Mouse (Mus musculus): ENCODE measurements around the gene Fut1. TPM values are rescaled to one million over a fixed set of nuclear protein-coding genes. Genes with fewer than 3 reads are reported as not detected.

Gene Fut1
- polyA plus RNA-seq, 1 experiment from 2014 or later = 0.61 TPM

GRCm38 (mm10) chr7:45589173-45589572, 27.9 kb upstream of the Fut1 start:
- Histone ChIP-seq H3K9ac (no peak overlapping the region), H3K27ac (0 out of 2 replicates have a peak overlapping the region, but pooled peaks have one; percentile 33), H3K4me2 (replicated peaks) (peak overlapping the region; percentile 46), H3K36me3 (peaks cover 22% of the 10 kb centered on the region), H3K27me3 (no peaks in the 10 kb centered on the region), H3K4me3 (peak overlapping the region; percentile 27), H3K9me3 (no peaks in the 10 kb centered on the region), H3K4me1 (no peaks in the 10 kb centered on the region)
- 3% methylated on average over 19 of the region's 19 CpGs for WGBS
- peak; percentile 98 for ATAC-seq (ENCODE audit: insufficient number of reproducible peaks, insufficient read depth, low FRiP score, low TSS enrichment)

GRCm38 (mm10) chr7:45589898-45590297, 27.2 kb upstream of the Fut1 start:
- Histone ChIP-seq H3K9me3 (no peaks in the 10 kb centered on the region), H3K9ac (no peak overlapping the region), H3K27ac (no peak overlapping the region), H3K4me2 (replicated peaks) (no peak overlapping the region; the same call in 1 of the 2 replicates), H3K27me3 (no peaks in the 10 kb centered on the region), H3K4me1 (no peaks in the 10 kb centered on the region), H3K4me3 (no peak overlapping the region), H3K36me3 (peaks cover 17% of the 10 kb centered on the region)
- ATAC-seq (ENCODE audit: insufficient number of reproducible peaks, insufficient read depth, low FRiP score, low TSS enrichment) = no peak
- 94% methylated on average over 5 of the region's 5 CpGs for WGBS

- 61% methylated on average over 3 of the region's 3 CpGs for WGBS
- H3K27me3 ChIP-seq = no peaks in the 10 kb centered on the region
Measured at GRCm38 (mm10) chr7:45590874-45591273, 26.2 kb upstream of the Fut1 start.

GRCm38 (mm10) chr7:45591880-45592279, 25.2 kb upstream of the Fut1 start:
- Histone ChIP-seq H3K27ac (no peak overlapping the region), H3K4me1 (no peaks in the 10 kb centered on the region)
- WGBS = 89% methylated on average over 7 of the region's 7 CpGs

More at GRCm38 (mm10) chr7:45590874-45591273, 26.2 kb upstream of the Fut1 start:
- H3K4me2 ChIP-seq (replicated peaks) = no peak overlapping the region
- H3K4me1 ChIP-seq = no peaks in the 10 kb centered on the region
- no peaks in the 10 kb centered on the region for H3K9me3 ChIP-seq
- peaks cover 7% of the 10 kb centered on the region for H3K36me3 ChIP-seq
- no peak overlapping the region for H3K4me3 ChIP-seq
- no peak for ATAC-seq (ENCODE audit: insufficient number of reproducible peaks, insufficient read depth, low FRiP score, low TSS enrichment)
- H3K9ac ChIP-seq = no peak overlapping the region
- H3K27ac ChIP-seq = no peak overlapping the region

GRCm38 (mm10) chr7:45593118-45593815, 23.8 kb upstream of the Fut1 start:
- ATAC-seq (ENCODE audit: insufficient number of reproducible peaks, insufficient read depth, low FRiP score, low TSS enrichment) = no peak
- Histone ChIP-seq H3K27me3 (no peaks in the 10 kb centered on the region), H3K4me1 (no peaks in the 10 kb centered on the region), H3K4me3 (no peak overlapping the region), H3K4me2 (replicated peaks) (no peak overlapping the region), H3K9ac (no peak overlapping the region), H3K9me3 (no peaks in the 10 kb centered on the region), H3K27ac (no peak overlapping the region), H3K36me3 (no peaks in the 10 kb centered on the region)
- WGBS = 17% methylated on average over 10 of the region's 10 CpGs

More at GRCm38 (mm10) chr7:45591880-45592279, 25.2 kb upstream of the Fut1 start:
- 0 out of 2 replicates have a peak, but pooled peaks cover 3% of the 10 kb centered on the region for H3K36me3 ChIP-seq
- no peaks in the 10 kb centered on the region for H3K27me3 ChIP-seq
- H3K4me3 ChIP-seq = no peak overlapping the region
- no peaks in the 10 kb centered on the region for H3K9me3 ChIP-seq
- ATAC-seq (ENCODE audit: insufficient number of reproducible peaks, insufficient read depth, low FRiP score, low TSS enrichment) = no peak
- no peak overlapping the region for H3K4me2 ChIP-seq (replicated peaks)
- H3K9ac ChIP-seq = no peak overlapping the region

GRCm38 (mm10) chr7:45595176-45595575, 21.9 kb upstream of the Fut1 start:
- H3K36me3 ChIP-seq = no peaks in the 10 kb centered on the region
- WGBS = 72% methylated on average over 4 of the region's 4 CpGs
- H3K27me3 ChIP-seq = no peaks in the 10 kb centered on the region
- no peaks in the 10 kb centered on the region for H3K9me3 ChIP-seq
- H3K4me3 ChIP-seq = no peak overlapping the region
- H3K4me1 ChIP-seq = no peaks in the 10 kb centered on the region
- no peak overlapping the region for H3K27ac ChIP-seq
- no peak overlapping the region for H3K9ac ChIP-seq
- H3K4me2 ChIP-seq (replicated peaks) = no peak overlapping the region
- no peak for ATAC-seq (ENCODE audit: insufficient number of reproducible peaks, insufficient read depth, low FRiP score, low TSS enrichment)

GRCm38 (mm10) chr7:45596107-45596506, 21.0 kb upstream of the Fut1 start:
- WGBS = 82% methylated on average over 1 of the region's 1 CpGs

GRCm38 (mm10) chr7:45597013-45597412, 20.1 kb upstream of the Fut1 start:
- H3K9me3 ChIP-seq = no peaks in the 10 kb centered on the region
- no peaks in the 10 kb centered on the region for H3K4me1 ChIP-seq
- no peaks in the 10 kb centered on the region for H3K36me3 ChIP-seq
- H3K9ac ChIP-seq = no peak overlapping the region
- WGBS = 82% methylated on average over 5 of the region's 5 CpGs
- no peak overlapping the region for H3K4me2 ChIP-seq (replicated peaks)
- H3K4me3 ChIP-seq = no peak overlapping the region
- no peaks in the 10 kb centered on the region for H3K27me3 ChIP-seq
- H3K27ac ChIP-seq = no peak overlapping the region
- ATAC-seq (ENCODE audit: insufficient number of reproducible peaks, insufficient read depth, low FRiP score, low TSS enrichment) = no peak

More at GRCm38 (mm10) chr7:45596107-45596506, 21.0 kb upstream of the Fut1 start:
- no peaks in the 10 kb centered on the region for H3K4me1 ChIP-seq
- no peak overlapping the region for H3K4me3 ChIP-seq
- H3K36me3 ChIP-seq = no peaks in the 10 kb centered on the region
- H3K9me3 ChIP-seq = no peaks in the 10 kb centered on the region
- H3K4me2 ChIP-seq (replicated peaks) = no peak overlapping the region
- no peak overlapping the region for H3K27ac ChIP-seq
- no peak for ATAC-seq (ENCODE audit: insufficient number of reproducible peaks, insufficient read depth, low FRiP score, low TSS enrichment)
- H3K9ac ChIP-seq = no peak overlapping the region
- H3K27me3 ChIP-seq = no peaks in the 10 kb centered on the region

GRCm38 (mm10) chr7:45597527-45597926, 19.6 kb upstream of the Fut1 start:
- Histone ChIP-seq H3K4me1 (no peaks in the 10 kb centered on the region), H3K4me3 (no peak overlapping the region), H3K27me3 (no peaks in the 10 kb centered on the region), H3K36me3 (no peaks in the 10 kb centered on the region), H3K9ac (no peak overlapping the region), H3K27ac (no peak overlapping the region), H3K4me2 (replicated peaks) (no peak overlapping the region), H3K9me3 (no peaks in the 10 kb centered on the region)
- no peak for ATAC-seq (ENCODE audit: insufficient number of reproducible peaks, insufficient read depth, low FRiP score, low TSS enrichment)
- 93% methylated on average over 6 of the region's 6 CpGs for WGBS

- 45% methylated on average over 18 of the region's 18 CpGs for WGBS
- Histone ChIP-seq H3K27ac (no peak overlapping the region), H3K9me3 (no peaks in the 10 kb centered on the region), H3K4me3 (no peak overlapping the region), H3K4me1 (no peaks in the 10 kb centered on the region), H3K4me2 (replicated peaks) (no peak overlapping the region), H3K36me3 (no peaks in the 10 kb centered on the region), H3K27me3 (no peaks in the 10 kb centered on the region), H3K9ac (no peak overlapping the region)
- ATAC-seq (ENCODE audit: insufficient number of reproducible peaks, insufficient read depth, low FRiP score, low TSS enrichment) = no peak
Measured at GRCm38 (mm10) chr7:45598960-45599879, 17.9 kb upstream of the Fut1 start.

GRCm38 (mm10) chr7:45605704-45606289, 11.3 kb upstream of the Fut1 start:
- Histone ChIP-seq H3K9ac (no peak overlapping the region), H3K27me3 (no peaks in the 10 kb centered on the region), H3K4me3 (no peak overlapping the region), H3K4me1 (no peaks in the 10 kb centered on the region), H3K36me3 (no peaks in the 10 kb centered on the region), H3K27ac (no peak overlapping the region), H3K4me2 (replicated peaks) (no peak overlapping the region), H3K9me3 (no peaks in the 10 kb centered on the region)
- WGBS = 74% methylated on average over 9 of the region's 9 CpGs
- ATAC-seq (ENCODE audit: insufficient number of reproducible peaks, insufficient read depth, low FRiP score, low TSS enrichment) = no peak

Data from embryonic facial prominence, embryonic 12.5 days (tissue).